18 mouse cellular contexts compared by ENCODE assay signal in the genomic region with DNA sequence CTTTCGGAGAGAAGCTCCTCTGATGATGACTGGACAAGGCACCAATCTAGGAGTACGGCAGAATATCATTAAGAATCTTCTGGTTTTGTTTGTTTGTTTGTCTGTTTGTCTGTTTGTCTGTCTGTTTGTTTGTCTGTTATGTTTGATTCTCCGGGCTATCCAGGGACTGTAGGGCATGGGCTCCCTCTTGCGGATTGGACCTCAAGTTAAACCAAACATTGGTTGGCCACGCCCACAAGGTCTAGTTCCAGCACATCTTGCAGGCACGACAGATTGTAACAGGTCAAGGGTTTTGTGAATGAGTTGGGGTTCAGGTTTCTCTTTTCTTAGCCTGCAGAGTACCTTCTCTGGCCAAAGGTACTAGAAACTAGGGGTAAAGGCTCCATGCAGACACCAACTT.
"Had no signal": no experiment of that assay in that cellular context is flagged by ENCODE, and none has a peak within 500 bp of the region (broad histone marks: within the 10 kb centered on the region; RNA-seq: fewer than 3 reads in every experiment).

No protein-coding gene starts in this region.

- H3K4me2 ChIP-seq: kidney, embryonic 15.5 days; liver, embryonic 12.5 days; liver, embryonic 15.5 days; lung, embryonic 14.5 days; midbrain, embryonic 12.5 days; midbrain, embryonic 15.5 days; neural tube, embryonic 12.5 days; neural tube, embryonic 15.5 days; stomach, embryonic 15.5 days had no signal

- H3K4me1 ChIP-seq: kidney, embryonic 15.5 days; liver, embryonic 12.5 days; liver, embryonic 15.5 days; midbrain, embryonic 12.5 days; midbrain, embryonic 15.5 days; neural tube, embryonic 12.5 days; neural tube, embryonic 15.5 days; stomach, embryonic 15.5 days had no signal

- H3K9ac ChIP-seq: kidney, embryonic 15.5 days; liver, embryonic 12.5 days; liver, embryonic 15.5 days; lung, embryonic 14.5 days; midbrain, embryonic 12.5 days; midbrain, embryonic 15.5 days; neural tube, embryonic 12.5 days; neural tube, embryonic 15.5 days; stomach, embryonic 15.5 days had no signal

- H3K9me3 ChIP-seq: kidney, embryonic 15.5 days; liver, embryonic 12.5 days; liver, embryonic 15.5 days; midbrain, embryonic 12.5 days; midbrain, embryonic 15.5 days; neural tube, embryonic 12.5 days; neural tube, embryonic 15.5 days; stomach, embryonic 15.5 days had no signal

- ATAC-seq: liver, embryonic 12.5 days; lung, postnatal 0 days; midbrain, embryonic 15.5 days had no signal

- H3K27me3 ChIP-seq: kidney, embryonic 15.5 days; liver, embryonic 12.5 days; liver, embryonic 15.5 days; midbrain, embryonic 12.5 days; midbrain, embryonic 15.5 days; neural tube, embryonic 12.5 days; neural tube, embryonic 15.5 days; stomach, embryonic 15.5 days had no signal

- H3K4me3 ChIP-seq: kidney, embryonic 15.5 days; liver, embryonic 12.5 days; liver, embryonic 15.5 days; midbrain, embryonic 12.5 days; midbrain, embryonic 15.5 days; neural tube, embryonic 12.5 days; neural tube, embryonic 15.5 days; stomach, embryonic 15.5 days had no signal

- H3K27ac ChIP-seq: kidney, embryonic 15.5 days; liver, embryonic 12.5 days; liver, embryonic 15.5 days; macrophage; midbrain, embryonic 12.5 days; midbrain, embryonic 15.5 days; neural tube, embryonic 12.5 days; neural tube, embryonic 15.5 days; stomach, embryonic 15.5 days had no signal

- DNase-seq: kidney, adult 11 months; kidney, postnatal 14 days; lung, embryonic 14.5 days; right cerebral cortex, adult 18-20 months; right cerebral cortex, postnatal 14 days; spleen, adult 18-20 months; thymus, adult 18-20 months; thymus, postnatal 36 days had no signal

- H3K36me3 ChIP-seq: kidney, embryonic 15.5 days; liver, embryonic 12.5 days; liver, embryonic 15.5 days; midbrain, embryonic 12.5 days; midbrain, embryonic 15.5 days; neural tube, embryonic 12.5 days; neural tube, embryonic 15.5 days; stomach, embryonic 15.5 days had no signal
